Mouse (Mus musculus) embryo, embryonic 10.5 days (tissue): Measurements from ENCODE around the gene Arid5a.

ENCODE experiments used
- DNase-seq: peaks from one replicate; pipeline ENCODE4 v3.0.0-alpha.2; 2015; ENCODE audit warnings: low spot score

Arid5a gene

GRCm38 (mm10) chr1:36307495-36308280 is at the start of gene Arid5a:
TSS of gene Arid5a (plus strand) at chr1:36307733.
- peak; percentile 96 for DNase-seq

- no peak for DNase-seq
Measured at GRCm38 (mm10) chr1:36258631-36259030, 48.9 kb upstream of the Arid5a start.

- DNase-seq, result no peak
Measured at GRCm38 (mm10) chr1:36259281-36259680, 48.3 kb upstream of the Arid5a start.

- no peak for DNase-seq
Measured at GRCm38 (mm10) chr1:36260418-36260817, 47.1 kb upstream of the Arid5a start.

GRCm38 (mm10) chr1:36261708-36262504 is 45.6 kb upstream of the Arid5a start:
- no peak for DNase-seq

- no peak for DNase-seq
Measured at GRCm38 (mm10) chr1:36263833-36264488, 43.6 kb upstream of the Arid5a start.

GRCm38 (mm10) chr1:36266293-36266692 is 41.2 kb upstream of the Arid5a start:
- no peak for DNase-seq

- no peak for DNase-seq
Measured at GRCm38 (mm10) chr1:36267595-36267994, 39.9 kb upstream of the Arid5a start.

GRCm38 (mm10) chr1:36269121-36269795 is 38.3 kb upstream of the Arid5a start:
- DNase-seq, result no peak

GRCm38 (mm10) chr1:36270666-36271065 is 36.9 kb upstream of the Arid5a start:
- DNase-seq, result peak; percentile 59

GRCm38 (mm10) chr1:36271516-36272230 is 35.9 kb upstream of the Arid5a start:
- no peak for DNase-seq

GRCm38 (mm10) chr1:36272546-36272945 is 35.0 kb upstream of the Arid5a start:
- DNase-seq, result no peak

- peak; percentile 64 for DNase-seq
Measured at GRCm38 (mm10) chr1:36273288-36273687, 34.2 kb upstream of the Arid5a start.

GRCm38 (mm10) chr1:36274455-36274854 is 33.1 kb upstream of the Arid5a start, which contains the start of gene Neurl3:
TSS of gene Neurl3 (minus strand) at chr1:36274679.
- no peak for DNase-seq

- DNase-seq, result no peak
Measured at GRCm38 (mm10) chr1:36275635-36276389, 31.7 kb upstream of the Arid5a start.

- DNase-seq, result peak; percentile 86
Measured at GRCm38 (mm10) chr1:36277267-36278060, 30.1 kb upstream of the Arid5a start.

GRCm38 (mm10) chr1:36279202-36279601 is 28.3 kb upstream of the Arid5a start:
- peak; percentile 88 for DNase-seq

GRCm38 (mm10) chr1:36280938-36281337 is 26.6 kb upstream of the Arid5a start:
- no peak for DNase-seq

GRCm38 (mm10) chr1:36281849-36282248 is 25.7 kb upstream of the Arid5a start:
- no peak for DNase-seq

GRCm38 (mm10) chr1:36293470-36293869 is 14.1 kb upstream of the Arid5a start:
- no peak for DNase-seq
